Mouse (Mus musculus): ENCODE data around the gene Adamts8.

DNA sequence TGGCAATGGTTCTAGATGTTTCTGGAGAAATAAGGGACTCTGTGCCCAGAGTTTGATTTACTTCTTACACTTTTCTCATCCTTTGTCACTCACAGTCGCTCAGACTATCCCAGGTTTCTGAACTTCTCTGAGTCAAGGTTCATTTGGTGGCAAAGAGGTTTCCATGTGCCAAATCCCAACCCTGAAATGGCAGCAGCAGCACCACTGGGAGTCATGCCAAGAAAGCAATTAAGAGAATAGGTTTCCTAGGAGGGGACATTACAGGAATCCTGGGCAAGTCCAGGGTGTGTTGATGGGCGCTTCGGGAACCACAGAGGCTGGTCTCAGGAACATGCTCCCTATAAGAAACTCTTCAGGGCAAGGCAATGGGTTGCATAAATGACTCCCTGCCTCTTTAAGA, 46.7 kb upstream of the Adamts8 start:
- no peak for TF ChIP-seq CTCF (IDR thresholded peaks at IDR 0.05; ENCODE audit: control insufficient read depth, insufficient read depth, low read length)
- TF ChIP-seq POLR2A (IDR thresholded peaks at IDR 0.05; ENCODE audit: borderline replicate concordance, control insufficient read depth, low read depth, low read length) = no peak
